Mouse (Mus musculus) CH12.LX (cell line): ENCODE measurements around the gene Hist1h2bh.

Source experiments
- CTCF ChIP-seq, 2 experiments: IDR thresholded peaks in 1 of 2; conservative IDR thresholded peaks in 1 of 2; 2 replicates each; pipeline ENCODE4 v1.5.1; 2011 to 2012; ENCODE audit warnings: low read depth in 2 of 2, low read length in 2 of 2, improper control_type of control experiment in 1 of 2, inconsistent platforms in 1 of 2, mild to moderate bottlenecking in 1 of 2, moderate library complexity in 1 of 2
- E2F4 ChIP-seq: IDR thresholded peaks from 2 replicates; pipeline ENCODE4 v1.6.1; 2011; ENCODE audit warnings: low read depth, low read length, improper control_type of control experiment; ENCODE audit not compliant: insufficient replicate concordance
- EP300 ChIP-seq: IDR thresholded peaks from 2 replicates; pipeline ENCODE4 v1.6.1; 2011; ENCODE audit warnings: low read length, improper control_type of control experiment
- IRF4 ChIP-seq: IDR thresholded peaks from 2 replicates; pipeline ENCODE4 v1.6.1; 2014; ENCODE audit warnings: low read depth, mild to moderate bottlenecking, inconsistent platforms, low read length, improper control_type of control experiment
- MAFK ChIP-seq: IDR thresholded peaks from 2 replicates; pipeline ENCODE4 v1.6.1; 2011; ENCODE audit warnings: low read length, improper control_type of control experiment; ENCODE audit not compliant: insufficient replicate concordance
- MAX ChIP-seq: IDR thresholded peaks from 2 replicates; pipeline ENCODE4 v1.6.1; 2011; ENCODE audit warnings: low read length, improper control_type of control experiment
- MEF2A ChIP-seq: IDR thresholded peaks from 2 replicates; pipeline ENCODE4 v1.6.1; 2014; ENCODE audit warnings: low read depth, mild to moderate bottlenecking, inconsistent platforms, low read length, improper control_type of control experiment, borderline replicate concordance
- POLR2A ChIP-seq: IDR thresholded peaks from 2 replicates; pipeline ENCODE4 v1.6.1; 2011; ENCODE audit warnings: low read depth, mild to moderate bottlenecking, improper control_type of control experiment, low read length
- SIN3A ChIP-seq: IDR thresholded peaks from 2 replicates; pipeline ENCODE4 v1.6.1; 2012; ENCODE audit warnings: low read length, improper control_type of control experiment, inconsistent platforms
- USF2 ChIP-seq: conservative IDR thresholded peaks from 2 replicates; pipeline ENCODE4 v1.6.1; 2011; ENCODE audit warnings: low read depth, low read length, improper control_type of control experiment

DNA sequence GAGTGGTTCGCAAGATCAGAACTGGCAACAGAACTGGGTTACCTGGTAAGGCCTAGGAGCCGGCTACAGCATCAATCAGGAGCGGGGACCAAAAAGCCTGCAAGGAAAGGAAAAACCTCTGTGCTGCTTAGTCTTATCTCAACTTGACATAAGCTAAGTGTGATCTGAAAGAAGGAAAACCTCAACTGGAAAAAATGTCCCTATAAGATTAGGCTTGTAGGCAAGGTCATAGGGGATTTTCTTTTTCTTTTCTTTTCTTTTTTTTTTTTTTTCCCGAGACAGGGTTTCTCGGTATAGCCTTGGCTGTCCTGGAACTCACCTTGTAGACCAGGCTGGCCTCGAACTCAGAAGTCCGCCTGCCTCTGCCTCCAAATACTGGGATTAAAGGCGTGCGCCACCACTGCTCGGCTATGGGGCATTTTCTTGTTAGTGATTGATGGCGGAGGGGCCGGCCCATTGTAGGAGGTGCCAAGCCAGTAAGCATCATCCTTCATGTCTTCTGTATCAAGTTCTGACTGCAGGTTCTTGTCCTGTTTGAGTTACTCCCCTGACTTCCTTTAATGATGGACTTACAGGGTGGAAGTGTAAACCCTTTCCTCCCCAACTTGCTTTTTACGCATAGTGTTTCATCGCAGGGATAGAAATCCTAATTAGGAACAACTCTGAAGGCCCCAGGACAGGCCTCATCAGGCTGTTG, 36.2 kb downstream of the Hist1h2bh start:
- no peak for TF ChIP-seq USF2
- TF ChIP-seq MAX: no peak
- TF ChIP-seq CTCF (conservative IDR thresholded peaks at IDR 0.05 in 1 of 2, IDR thresholded peaks at IDR 0.05 in 1 of 2; ENCODE audit: low read depth in 2 of 2, low read length in 2 of 2): no peak
- no peak for TF ChIP-seq SIN3A
- TF ChIP-seq MEF2A: no peak
- TF ChIP-seq MAFK: peak; percentile 66
- no peak; the same call in 1 of the 2 replicates for TF ChIP-seq IRF4
- no peak for TF ChIP-seq EP300
- TF ChIP-seq POLR2A: peak; percentile 49
- no peak for TF ChIP-seq E2F4
